Mouse (Mus musculus) frontal cortex, postnatal 10 days (tissue): ENCODE measurements at regions not wholly inside any gene's neighbourhood (a gene's known extent, or its start where the extent isn't known, plus 50 kb on each side); places are given as distances from the start of the nearest gene placed in this dataset.

Experiments used
- DNase-seq, 2 experiments: peaks; one replicate each; pipeline ENCODE4 v3.0.0; 2022; ENCODE audit warnings: low spot score in 2 of 2, mixed read lengths in 1 of 2

- peak; percentile 4 to 5 for DNase-seq
Observed at GRCm38 (mm10) chr5:78993258-78993657, 1585.4 kb upstream of the Igfbp7 start.

DNA sequence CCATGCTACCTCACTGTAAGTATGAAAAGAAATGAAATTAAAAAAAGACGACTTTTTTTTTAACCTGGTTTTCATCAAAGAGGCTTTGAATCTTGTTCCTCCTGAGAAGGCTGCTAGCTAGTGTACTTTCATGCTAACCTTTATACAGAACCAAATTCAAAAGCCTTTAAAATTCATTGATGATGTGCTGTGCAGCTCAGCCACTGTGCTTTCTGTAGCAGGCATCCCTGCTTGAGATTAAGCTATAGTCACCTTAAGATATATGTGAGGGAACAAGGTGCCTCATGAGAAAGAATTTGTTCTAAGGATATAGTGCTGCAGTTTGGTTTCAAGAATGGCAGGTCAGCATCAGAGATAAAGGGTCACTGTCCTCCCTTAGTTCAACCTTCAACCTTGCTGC lies 1581.9 kb upstream of the Igfbp7 start:
- no peak for DNase-seq

- DNase-seq: no peak
Observed at GRCm38 (mm10) chr5:78976480-78977041, 1568.7 kb upstream of the Igfbp7 start.

- no peak for DNase-seq
Observed at GRCm38 (mm10) chr5:78945702-78946101, 1537.9 kb upstream of the Igfbp7 start.

DNA sequence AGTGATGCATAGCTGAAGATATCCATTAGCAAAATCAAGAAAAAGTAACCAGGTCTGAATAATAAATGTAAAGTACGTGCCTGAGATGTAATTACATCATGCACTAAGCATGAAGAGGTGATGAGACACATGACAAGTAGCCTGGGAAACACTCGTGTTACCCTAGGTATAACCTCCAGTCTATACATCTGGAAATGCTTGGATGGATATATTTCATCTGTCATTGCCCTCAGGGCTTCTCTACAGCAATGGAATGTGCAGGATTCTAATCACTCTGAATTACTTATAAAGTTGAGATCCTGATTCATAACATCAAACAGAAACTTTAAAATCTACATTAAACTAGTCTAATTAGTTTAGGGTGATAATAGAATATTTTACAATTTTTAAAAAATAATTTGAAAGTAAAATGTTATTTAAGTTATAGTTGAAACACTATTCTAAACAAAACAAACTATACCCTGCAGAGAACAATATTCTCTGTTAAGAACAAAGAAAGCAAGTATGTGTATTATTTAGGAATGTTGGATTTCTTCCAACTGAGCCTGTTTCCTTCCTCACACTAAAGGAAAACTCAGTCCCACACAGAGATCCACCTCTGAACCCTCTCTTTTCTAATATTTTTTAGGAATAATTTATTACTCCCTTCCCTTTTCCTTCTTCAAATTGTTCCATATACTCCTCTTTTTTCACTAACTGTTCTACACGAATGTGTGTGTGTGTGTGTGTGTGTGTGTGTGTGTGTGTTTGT lies 1514.2 kb upstream of the Igfbp7 start:
- no peak for DNase-seq

GRCm38 (mm10) chr5:78900128-78900527 lies 1492.3 kb upstream of the Igfbp7 start:
- DNase-seq: no peak

GRCm38 (mm10) chr5:78878775-78879174 lies 1470.9 kb upstream of the Igfbp7 start:
- DNase-seq: no peak

DNA sequence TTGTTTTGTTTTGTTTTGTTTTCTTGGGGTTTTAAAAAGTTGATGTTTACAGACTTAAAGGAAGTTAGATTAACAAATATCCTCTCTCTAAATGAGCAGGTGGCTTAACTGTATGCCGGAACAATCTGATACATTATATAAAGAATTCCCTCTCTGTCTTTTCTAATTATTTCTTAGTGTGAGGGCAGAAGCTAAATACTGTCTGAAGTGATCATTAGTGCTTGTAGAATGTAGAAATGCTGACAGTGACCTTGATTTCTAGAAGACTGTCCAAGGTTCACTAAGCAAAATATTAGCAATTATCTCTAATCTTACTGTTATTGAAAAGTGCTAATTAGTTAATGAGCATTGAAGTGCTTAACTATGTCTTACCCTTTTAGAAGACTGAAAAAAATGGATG lies 1437.3 kb upstream of the Igfbp7 start:
- no peak for DNase-seq

GRCm38 (mm10) chr5:78797391-78797790 lies 1389.5 kb upstream of the Igfbp7 start:
- no peak for DNase-seq
